Mouse (Mus musculus) lung, embryonic 16.5 days (tissue): ENCODE measurements around the gene Wnt7b. TPM values are rescaled to one million over a fixed set of nuclear protein-coding genes. Genes with fewer than 3 reads are reported as not detected.

Source experiments
- ATAC-seq: fragments of 200-750 bp; cut with Nextera tagmentation; 2 replicates; pipeline ENCODE4 v1.8.0; 2017; ENCODE audit warnings: low read depth, mild to moderate bottlenecking, moderate library complexity
- H3K27ac ChIP-seq: fragments of 300-500 bp; sonication (generic); 2 replicates; pipeline ENCODE4 v1.5.1; 2014; ENCODE audit warnings: mild to moderate bottlenecking, control low read depth, low read length
- H3K27me3 ChIP-seq: fragments of 300-500 bp; sonication (generic); 2 replicates; pipeline ENCODE4 v1.6.1; 2014; ENCODE audit warnings: low read depth, low read length, mixed read lengths; ENCODE audit not compliant: control insufficient read depth, insufficient read depth
- H3K36me3 ChIP-seq: fragments of 300-500 bp; sonication (generic); 2 replicates; pipeline ENCODE4 v1.6.1; 2014; ENCODE audit warnings: low read length; ENCODE audit not compliant: control insufficient read depth, insufficient read depth
- H3K4me1 ChIP-seq: fragments of 300-500 bp; sonication (generic); replicated peaks from 2 replicates; pipeline ENCODE4 v1.6.1; 2014; ENCODE audit warnings: low read length, mixed read lengths; ENCODE audit not compliant: control insufficient read depth, insufficient read depth
- H3K4me2 ChIP-seq: fragments of 300-500 bp; sonication (generic); 2 replicates; pipeline ENCODE4 v1.6.1; 2014; ENCODE audit warnings: low read depth, low read length, control low read depth
- H3K4me3 ChIP-seq: fragments of 300-500 bp; sonication (generic); 2 replicates; pipeline ENCODE4 v1.5.1; 2014; ENCODE audit warnings: mild to moderate bottlenecking, low read length, control low read depth
- H3K9ac ChIP-seq: fragments of 300-500 bp; sonication (generic); 2 replicates; pipeline ENCODE4 v1.6.1; 2014; ENCODE audit warnings: low read length, control low read depth
- H3K9me3 ChIP-seq: fragments of 300-500 bp; sonication (generic); 2 replicates; pipeline ENCODE4 v1.6.1; 2016; ENCODE audit warnings: low read length; ENCODE audit not compliant: control insufficient read depth
- WGBS: fragments of 180-500 bp; shearing (Covaris S2); extraction: QIAGEN DNeasy Blood & Tissue Kit; methylation state at CpG from one replicate; pipeline ENCODE4 v1.1.7; 2014; 5-methylcytosine and 5-hydroxymethylcytosine counted together
- polyA plus RNA-seq: library from polyadenylated mRNA; unstranded; fragments of >200 nt; fragmentation: Nextera tagmentation; extraction: Ambion mirVana; gene quantifications from 2 replicates; pipeline ENCODE4 v1.2.1, GENCODE M21; 2015

Wnt7b gene
- polyA plus RNA-seq, 1 experiment from 2014 or later: 44.8 TPM

DNA sequence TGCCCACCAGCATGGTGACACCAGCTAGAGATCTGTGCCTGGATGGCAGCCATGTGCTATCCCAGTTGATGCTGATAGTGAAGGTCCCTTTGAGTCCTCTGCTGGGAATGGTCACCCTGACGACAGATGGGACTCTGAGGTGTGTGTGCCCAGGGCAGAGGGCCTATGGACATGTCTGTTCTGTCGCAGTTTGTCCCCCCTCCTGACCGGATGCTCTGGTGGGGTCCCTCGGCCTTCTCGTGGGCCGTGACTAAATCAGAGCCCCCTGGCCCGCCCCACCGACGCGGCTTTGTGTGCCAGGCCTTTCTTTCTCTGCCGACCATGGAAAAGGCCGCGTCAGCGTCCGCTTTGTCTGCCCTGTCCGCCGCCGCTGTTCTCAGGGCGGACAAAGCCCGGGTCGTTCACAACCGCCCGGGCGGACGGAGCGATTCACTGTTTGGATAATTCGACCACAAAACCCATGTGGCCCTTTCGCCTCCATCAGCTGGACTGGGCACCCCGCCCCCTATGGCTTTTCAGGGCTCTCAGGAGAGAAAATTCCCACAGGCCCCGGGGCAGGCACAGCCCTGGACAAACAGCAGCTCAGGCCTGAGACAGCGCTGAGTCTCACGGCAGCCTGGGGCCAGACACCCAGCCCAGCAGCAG is 74.8 kb downstream of the Wnt7b start:
- Histone ChIP-seq H3K4me3 (no peak overlapping the region), H3K4me2 (no peak overlapping the region), H3K27ac (no peak overlapping the region), H3K9me3 (no peaks in the 10 kb centered on the region), H3K36me3 (no peaks in the 10 kb centered on the region), H3K4me1 (peaks cover 14% of the 10 kb centered on the region), H3K27me3 (no peaks in the 10 kb centered on the region), H3K9ac (no peak overlapping the region)
- 61% methylated on average over 32 of the region's 32 CpGs for WGBS
- 0 out of 2 replicates have a peak, but pooled peaks have one; percentile 23 for ATAC-seq

DNA sequence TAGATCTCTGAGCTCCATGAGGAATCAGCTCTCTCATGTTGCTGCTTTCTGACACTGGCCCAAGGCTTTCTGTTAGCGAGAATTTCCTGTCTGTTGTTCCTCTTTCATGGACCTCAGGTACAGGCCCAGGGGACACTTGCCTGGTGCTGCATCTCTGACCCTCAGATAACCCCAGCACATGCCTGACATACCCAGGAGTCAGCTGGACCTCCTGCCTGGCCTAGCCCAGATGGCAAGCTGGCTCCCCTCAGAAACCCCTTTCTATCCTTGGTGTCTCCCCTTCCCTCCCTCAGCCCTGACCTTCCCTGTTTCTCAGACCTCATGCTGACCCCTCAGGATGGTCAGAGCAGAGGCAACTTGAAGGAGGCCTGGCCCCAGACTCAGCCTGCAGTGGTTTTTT is 75.6 kb downstream of the Wnt7b start:
- Histone ChIP-seq H3K27ac (no peak overlapping the region), H3K9ac (no peak overlapping the region), H3K9me3 (no peaks in the 10 kb centered on the region), H3K27me3 (no peaks in the 10 kb centered on the region), H3K4me1 (peaks cover 14% of the 10 kb centered on the region), H3K4me3 (no peak overlapping the region), H3K36me3 (no peaks in the 10 kb centered on the region), H3K4me2 (no peak overlapping the region)
- WGBS: 52% methylated on average over 1 of the region's 1 CpGs
- no peak for ATAC-seq

DNA sequence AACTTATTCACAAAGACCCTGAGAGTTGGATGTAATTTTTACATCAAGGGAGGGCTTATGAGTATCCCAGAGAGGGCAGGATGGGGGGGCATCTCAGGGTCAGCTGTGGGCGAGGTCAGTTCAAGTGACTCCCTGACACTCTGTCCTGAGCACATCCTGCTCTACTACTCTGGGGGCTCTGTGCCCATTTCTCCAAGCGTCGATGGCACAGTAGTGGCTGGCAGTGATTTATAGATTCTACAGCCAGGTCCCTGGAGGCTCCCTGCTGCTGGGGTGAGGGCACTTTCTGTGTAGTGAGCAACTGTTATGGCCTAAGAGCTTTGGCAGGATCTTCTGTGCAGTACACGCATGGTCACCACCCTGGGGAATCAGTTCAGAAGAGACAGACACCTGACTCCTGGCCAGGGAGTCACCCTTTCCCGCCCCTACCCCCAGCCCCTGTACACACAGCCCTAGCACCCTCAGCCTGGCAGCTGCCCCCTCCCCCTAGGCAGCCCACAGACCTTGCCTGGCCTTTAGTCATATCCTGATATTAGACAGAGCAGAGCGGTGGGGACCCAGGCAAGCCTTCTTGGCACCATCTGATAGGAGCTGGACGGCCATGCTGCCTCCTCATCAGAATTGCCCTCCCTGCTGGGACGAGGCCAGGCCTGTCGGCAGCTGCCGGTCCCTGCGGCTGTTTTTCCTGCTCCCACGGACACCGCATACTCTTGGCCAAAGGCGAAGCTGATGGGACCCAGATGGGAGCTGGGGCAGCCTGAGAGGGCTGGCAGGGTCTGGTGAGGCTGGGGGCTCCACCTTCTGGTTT is 77.0 kb downstream of the Wnt7b start:
- Histone ChIP-seq H3K4me1 (peaks cover 14% of the 10 kb centered on the region), H3K9me3 (no peaks in the 10 kb centered on the region), H3K4me3 (no peak overlapping the region), H3K27ac (no peak overlapping the region), H3K4me2 (peak overlapping the region; percentile 30; the same call in 1 of the 2 replicates), H3K36me3 (no peaks in the 10 kb centered on the region), H3K27me3 (no peaks in the 10 kb centered on the region), H3K9ac (no peak overlapping the region)
- 43% methylated on average over 14 of the region's 14 CpGs for WGBS
- ATAC-seq: peak; percentile 79

DNA sequence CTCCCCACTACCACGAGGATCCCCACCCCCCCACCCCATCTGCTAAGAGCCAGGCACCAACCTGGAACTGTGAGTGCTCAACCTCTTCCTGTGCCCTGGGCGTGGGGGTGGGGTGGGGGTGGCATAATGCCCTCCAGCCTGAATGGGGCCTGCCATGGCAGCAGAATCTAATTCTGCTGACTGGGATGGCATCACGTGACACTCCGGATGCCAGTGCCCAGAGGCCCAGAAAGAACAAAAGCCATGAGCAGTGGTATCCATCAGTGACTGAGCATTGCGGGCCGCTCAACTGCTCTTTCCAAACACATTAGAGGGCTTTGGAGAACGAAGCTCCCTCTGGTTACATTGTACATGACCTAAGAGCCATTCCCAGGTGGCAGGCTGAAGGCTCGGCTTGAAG is 79.1 kb downstream of the Wnt7b start, which contains the start of gene 7530416G11Rik:
TSS of gene 7530416G11Rik (minus strand) at position 101 of the 400 bp plus-strand sequence.
- no peak for ATAC-seq
- peaks cover 11% of the 10 kb centered on the region for H3K4me1 ChIP-seq
- no peaks in the 10 kb centered on the region for H3K36me3 ChIP-seq
- WGBS: 81% methylated on average over 8 of the region's 8 CpGs
- H3K9ac ChIP-seq: no peak within 1 kb of the TSS
- H3K4me3 ChIP-seq: no peak within 1 kb of the TSS
- no peaks in the 10 kb centered on the region for H3K9me3 ChIP-seq
- H3K27me3 ChIP-seq: no peaks in the 10 kb centered on the region
- H3K4me2 ChIP-seq: no peak within 1 kb of the TSS
- no peak within 1 kb of the TSS for H3K27ac ChIP-seq

DNA sequence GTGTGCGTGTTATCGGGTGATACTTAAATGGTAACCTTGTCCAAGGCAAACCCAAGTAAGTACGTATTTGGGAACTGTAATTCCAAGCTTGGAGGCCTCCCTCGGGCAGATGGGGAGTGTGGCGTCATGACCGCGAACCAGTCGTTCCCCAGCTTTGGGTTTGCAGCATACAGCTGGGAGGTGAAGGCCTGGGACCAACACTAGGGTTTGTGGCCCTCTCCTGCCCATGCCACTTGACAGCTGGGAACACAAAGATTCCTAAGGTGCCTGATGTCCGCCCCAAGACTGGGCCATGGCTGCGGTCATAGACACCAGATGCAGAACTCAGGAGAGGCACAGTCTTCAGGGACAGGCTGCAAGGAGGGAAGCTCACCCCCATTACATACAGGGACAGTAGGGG is 82.0 kb downstream of the Wnt7b start:
- Histone ChIP-seq H3K27me3 (no peaks in the 10 kb centered on the region), H3K27ac (no peak overlapping the region), H3K36me3 (no peaks in the 10 kb centered on the region), H3K4me1 (no peaks in the 10 kb centered on the region), H3K9ac (no peak overlapping the region), H3K4me2 (no peak overlapping the region), H3K9me3 (no peaks in the 10 kb centered on the region), H3K4me3 (no peak overlapping the region)
- WGBS: 73% methylated on average over 10 of the region's 10 CpGs
- ATAC-seq: no peak

DNA sequence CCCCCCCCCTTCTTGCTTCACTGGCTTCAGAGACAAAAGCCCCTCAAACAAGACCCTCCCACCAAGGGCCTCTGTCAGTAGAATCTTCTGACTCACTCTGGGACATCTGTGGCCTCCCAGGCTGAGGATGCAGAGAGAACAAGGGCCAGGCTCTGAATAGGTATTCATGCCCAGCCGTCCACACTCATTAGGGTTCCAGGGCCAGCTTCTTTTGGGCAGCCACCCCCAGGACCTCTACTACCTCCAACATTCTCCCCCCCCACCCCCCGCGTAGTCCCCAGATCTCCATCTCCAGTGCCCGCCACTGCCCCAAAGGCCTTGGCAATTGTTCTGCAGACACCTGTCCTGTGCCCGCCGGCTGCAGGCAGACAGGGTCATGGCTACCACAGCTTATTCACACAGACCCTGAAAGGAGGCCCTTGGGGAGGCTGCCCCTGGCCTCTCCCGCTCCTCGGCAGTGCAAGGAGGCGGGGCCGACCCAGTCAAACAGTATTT is 84.2 kb downstream of the Wnt7b start:
- no peak overlapping the region for H3K4me2 ChIP-seq

DNA sequence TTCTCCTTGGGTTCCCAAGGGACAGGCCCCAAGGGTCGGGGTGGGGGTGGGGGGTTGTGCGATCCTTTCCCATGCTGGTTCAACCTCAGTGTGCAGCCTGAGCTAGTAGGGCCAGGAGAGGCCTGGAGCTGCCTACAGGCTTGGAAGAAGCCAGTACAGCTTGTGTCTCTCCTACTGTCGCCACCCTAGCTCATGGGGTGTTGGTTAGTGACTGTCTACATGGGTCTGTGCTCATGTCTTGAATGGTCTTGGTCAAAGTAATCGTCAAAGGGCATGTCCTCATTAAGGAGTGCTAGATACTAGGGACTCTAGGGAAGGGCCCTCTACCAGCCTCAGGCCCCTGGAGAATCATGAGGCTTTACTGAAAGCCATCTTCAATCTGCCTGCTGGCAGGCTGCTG is 84.7 kb downstream of the Wnt7b start:
- no peak overlapping the region for H3K27ac ChIP-seq
- H3K9ac ChIP-seq: no peak overlapping the region
- no peak overlapping the region for H3K4me3 ChIP-seq
- no peaks in the 10 kb centered on the region for H3K36me3 ChIP-seq
- no peaks in the 10 kb centered on the region for H3K4me1 ChIP-seq
- no peak for ATAC-seq
- H3K9me3 ChIP-seq: no peaks in the 10 kb centered on the region
- H3K4me2 ChIP-seq: no peak overlapping the region
- no peaks in the 10 kb centered on the region for H3K27me3 ChIP-seq
- 85% methylated on average over 4 of the region's 4 CpGs for WGBS

More for the DNA sequence above, 84.2 kb downstream of the Wnt7b start:
- Histone ChIP-seq H3K36me3 (no peaks in the 10 kb centered on the region), H3K4me1 (no peaks in the 10 kb centered on the region), H3K4me3 (no peak overlapping the region), H3K9ac (no peak overlapping the region), H3K27ac (no peak overlapping the region), H3K27me3 (no peaks in the 10 kb centered on the region), H3K9me3 (no peaks in the 10 kb centered on the region)
- WGBS: 49% methylated on average over 10 of the region's 10 CpGs
- no peak for ATAC-seq

DNA sequence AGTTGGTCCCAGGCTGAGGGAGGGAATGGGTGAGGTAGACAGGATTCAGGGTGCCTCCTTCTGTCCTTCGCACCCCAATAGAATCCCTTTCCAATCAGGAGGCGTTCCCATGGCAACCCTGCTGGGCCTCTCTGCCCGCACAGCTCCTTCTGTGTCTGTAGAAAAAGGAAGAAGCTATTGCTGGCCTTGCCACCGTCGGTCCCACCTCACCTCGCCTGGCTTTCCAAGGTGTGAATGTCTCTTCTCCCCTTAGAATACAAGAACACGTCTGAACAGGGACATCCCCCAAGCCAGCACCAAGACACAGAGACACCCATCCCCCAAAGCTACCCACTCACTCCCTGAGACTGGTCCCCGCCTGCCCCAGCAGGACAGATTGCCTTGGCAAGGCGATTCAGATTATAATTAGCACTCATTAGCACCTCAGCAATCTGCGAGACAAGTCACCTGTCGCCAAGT is 88.1 kb downstream of the Wnt7b start:
- Histone ChIP-seq H3K9ac (no peak overlapping the region), H3K27ac (no peak overlapping the region), H3K4me2 (no peak overlapping the region), H3K27me3 (no peaks in the 10 kb centered on the region), H3K9me3 (no peaks in the 10 kb centered on the region), H3K4me3 (no peak overlapping the region), H3K36me3 (no peaks in the 10 kb centered on the region), H3K4me1 (no peaks in the 10 kb centered on the region)
- no peak for ATAC-seq
- 11% methylated on average over 11 of the region's 11 CpGs for WGBS

DNA sequence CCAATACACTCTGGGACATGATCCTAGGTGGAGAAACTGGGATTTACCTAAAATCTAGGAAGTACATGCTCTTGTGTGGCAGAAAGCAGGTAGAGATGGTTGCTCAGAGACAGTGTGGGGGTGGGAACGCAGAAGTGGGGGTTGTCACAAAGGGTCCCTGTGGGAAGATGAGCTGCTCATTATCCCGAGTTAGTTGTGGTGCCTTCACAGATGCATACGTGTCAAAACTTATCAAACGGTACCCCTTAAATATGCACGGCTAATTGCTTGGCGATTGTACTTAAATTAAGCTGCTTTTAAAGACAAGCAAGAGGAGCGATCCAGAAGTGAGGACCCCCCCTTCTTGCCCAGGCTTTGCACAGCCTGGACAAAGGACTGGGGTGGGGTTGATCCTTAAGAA is 92.5 kb downstream of the Wnt7b start:
- no peak overlapping the region for H3K9ac ChIP-seq
- no peaks in the 10 kb centered on the region for H3K4me1 ChIP-seq
- no peak overlapping the region for H3K4me3 ChIP-seq
- no peaks in the 10 kb centered on the region for H3K27me3 ChIP-seq
- H3K4me2 ChIP-seq: no peak overlapping the region
- H3K27ac ChIP-seq: no peak overlapping the region
- WGBS: 75% methylated on average over 7 of the region's 7 CpGs
- no peaks in the 10 kb centered on the region for H3K36me3 ChIP-seq
- H3K9me3 ChIP-seq: no peaks in the 10 kb centered on the region
- no peak for ATAC-seq
